ENCODE assay signal across 33 mouse cellular contexts in the genomic region with DNA sequence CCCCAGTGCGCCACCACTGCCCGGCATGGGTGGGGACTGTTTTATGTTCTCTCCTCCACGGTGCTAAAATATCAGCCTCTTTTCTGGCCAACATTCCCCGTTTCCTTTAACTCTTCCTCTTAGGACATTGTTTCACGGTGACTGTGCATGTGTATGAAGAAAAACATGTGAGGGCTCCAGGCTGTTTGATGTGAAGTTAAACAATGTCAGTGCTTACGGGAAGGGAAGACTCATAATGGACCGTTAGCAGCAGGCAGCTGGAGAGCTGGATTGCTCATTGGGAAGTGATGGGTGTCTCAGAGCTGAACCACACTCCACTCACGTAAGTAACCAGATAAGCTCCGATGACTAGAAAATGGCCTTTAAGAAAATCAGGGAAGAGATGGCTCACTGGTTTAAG. TPM values are rescaled to one million over a fixed set of nuclear protein-coding genes. Genes with fewer than 3 reads are reported as not detected.
DNase-seq lines count a peak whose midpoint lies in the region; ATAC-seq and TF ChIP-seq lines count a peak whose summit lies in the region.
"Had no signal": no experiment of that assay in that cellular context is flagged by ENCODE, and none has a peak within 500 bp of the region (broad histone marks: within the 10 kb centered on the region; RNA-seq: fewer than 3 reads in every experiment).

No protein-coding gene starts in this region.

- WGBS in stomach, embryonic 14.5 days: 57% methylated on average over 9 of the region's 9 CpGs
- WGBS in stomach, postnatal 0 days: 52% methylated on average over 9 of the region's 9 CpGs
- 88% methylated on average over 9 of the region's 9 CpGs for WGBS in macrophage (ENCODE audit: missing documents)

- peaks cover 3% of the 10 kb centered on the region; the same call in 1 of the 2 replicates for H3K79me2 ChIP-seq in macrophage (ENCODE audit: inconsistent target)

- H3K4me1 ChIP-seq in stomach, embryonic 14.5 days (ENCODE audit: control insufficient read depth, insufficient read depth, low read length): peaks cover 8% of the 10 kb centered on the region; the same call in 1 of the 2 replicates
- 0 out of 2 replicates have a peak, but pooled peaks cover 3% of the 10 kb centered on the region for H3K4me1 ChIP-seq in stomach, postnatal 0 days (replicated peaks; ENCODE audit: control insufficient read depth, insufficient read depth)
- peaks cover 78% of the 10 kb centered on the region for H3K4me1 ChIP-seq in bone marrow macrophage, adult 2 months (ENCODE audit: control insufficient read depth, insufficient read depth, low read length)
- H3K4me1 ChIP-seq: forebrain, embryonic 12.5 days; hindbrain, embryonic 12.5 days; hindbrain, embryonic 15.5 days had no signal

- H3K36me3 ChIP-seq in stomach, embryonic 14.5 days (ENCODE audit: control insufficient read depth, insufficient read depth, low read length): no peaks in the 10 kb centered on the region
- no peaks in the 10 kb centered on the region for H3K36me3 ChIP-seq in stomach, postnatal 0 days (ENCODE audit: control insufficient read depth, insufficient read depth, low read length)
- no peaks in the 10 kb centered on the region for H3K36me3 ChIP-seq in macrophage (ENCODE audit: inconsistent target)
- H3K36me3 ChIP-seq: embryonic facial prominence, embryonic 12.5 days; embryonic facial prominence, embryonic 15.5 days; forebrain, embryonic 12.5 days; heart, embryonic 10.5 days; heart, embryonic 13.5 days; hindbrain, embryonic 12.5 days; hindbrain, embryonic 15.5 days; intestine, embryonic 15.5 days had no signal

- TF ChIP-seq POLR2A in bone marrow macrophage, adult 2 months (IDR thresholded peaks at IDR 0.05; ENCODE audit: borderline replicate concordance, low read depth, low read length): no peak

- no peak for ATAC-seq in stomach, embryonic 14.5 days (ENCODE audit: insufficient number of reproducible peaks, insufficient read depth, low FRiP score, low read depth)
- no peak; the same call in 1 of the 2 replicates for ATAC-seq in stomach, postnatal 0 days (ENCODE audit: low FRiP score, low TSS enrichment)
- ATAC-seq: CD4-positive, CD25-positive, alpha-beta regulatory T cell, adult 4 months; forebrain, embryonic 16.5 days; intestine, embryonic 15.5 days had no signal

- 0 out of 2 replicates have a peak overlapping the region, but pooled peaks have one; percentile 3 for H3K27ac ChIP-seq in stomach, embryonic 14.5 days (ENCODE audit: low read length)
- no peak overlapping the region for H3K27ac ChIP-seq in stomach, postnatal 0 days (replicated peaks)
- H3K27ac ChIP-seq in bone marrow macrophage, adult 2 months (ENCODE audit: insufficient read depth, low read depth, low read length): peak overlapping the region; percentile 100
- peak overlapping the region; percentile 100 for H3K27ac ChIP-seq in macrophage
- H3K27ac ChIP-seq: embryonic facial prominence, embryonic 12.5 days; embryonic facial prominence, embryonic 15.5 days; forebrain, embryonic 12.5 days; heart, adult 2 months; heart, embryonic 10.5 days; heart, embryonic 13.5 days; hindbrain, embryonic 12.5 days; hindbrain, embryonic 15.5 days; intestine, embryonic 15.5 days had no signal

- no peak overlapping the region for H3K4me3 ChIP-seq in stomach, embryonic 14.5 days (ENCODE audit: low read depth, low read length)
- H3K4me3 ChIP-seq in stomach, postnatal 0 days (ENCODE audit: low read depth, low read length): no peak overlapping the region
- H3K4me3 ChIP-seq in bone marrow macrophage, adult 2 months (ENCODE audit: insufficient read depth, low read length): no peak overlapping the region
- H3K4me3 ChIP-seq in macrophage (ENCODE audit: inconsistent target): no peak overlapping the region
- H3K4me3 ChIP-seq: embryonic facial prominence, embryonic 12.5 days; embryonic facial prominence, embryonic 15.5 days; erythroblast, embryonic 14.5 days; forebrain, embryonic 12.5 days; heart, adult 2 months; heart, embryonic 10.5 days; heart, embryonic 13.5 days; hindbrain, embryonic 12.5 days; hindbrain, embryonic 15.5 days; intestine, embryonic 15.5 days had no signal

- H3K9ac ChIP-seq in stomach, embryonic 14.5 days (replicated peaks; ENCODE audit: low read depth, low read length): no peak overlapping the region
- H3K9ac ChIP-seq in stomach, postnatal 0 days (ENCODE audit: low read length): no peak overlapping the region
- H3K9ac ChIP-seq: embryonic facial prominence, embryonic 12.5 days; embryonic facial prominence, embryonic 15.5 days; forebrain, embryonic 12.5 days; heart, embryonic 13.5 days; hindbrain, embryonic 12.5 days; hindbrain, embryonic 15.5 days; intestine, embryonic 15.5 days had no signal

- no peaks in the 10 kb centered on the region for H3K9me3 ChIP-seq in stomach, embryonic 14.5 days (ENCODE audit: control insufficient read depth, low read depth, low read length)
- H3K9me3 ChIP-seq in stomach, postnatal 0 days (ENCODE audit: control insufficient read depth, low read length): no peaks in the 10 kb centered on the region
- H3K9me3 ChIP-seq: embryonic facial prominence, embryonic 12.5 days; embryonic facial prominence, embryonic 15.5 days; forebrain, embryonic 12.5 days; heart, embryonic 10.5 days; heart, embryonic 13.5 days; hindbrain, embryonic 12.5 days; hindbrain, embryonic 15.5 days; intestine, embryonic 15.5 days had no signal

- H3K4me2 ChIP-seq in stomach, embryonic 14.5 days (replicated peaks; ENCODE audit: low read depth, low read length): no peak overlapping the region
- H3K4me2 ChIP-seq in stomach, postnatal 0 days (replicated peaks; ENCODE audit: low read depth): no peak overlapping the region
- H3K4me2 ChIP-seq: embryonic facial prominence, embryonic 12.5 days; embryonic facial prominence, embryonic 15.5 days; forebrain, embryonic 12.5 days; heart, embryonic 13.5 days; hindbrain, embryonic 12.5 days; hindbrain, embryonic 15.5 days; intestine, embryonic 15.5 days had no signal

- no peak for DNase-seq in stomach, postnatal 0 days (ENCODE audit: low spot score)
- no peak for DNase-seq in adrenal gland, postnatal 4 days (ENCODE audit: low spot score in 2 of 2)
- DNase-seq in urinary bladder, postnatal 36 days (ENCODE audit: low spot score in 2 of 2): no peak
- DNase-seq: adrenal gland, postnatal 10 days; adrenal gland, postnatal 36 days; cerebellum, adult 18-20 months; cerebellum, adult 9-10 months; cerebellum, postnatal 14 days; gastrocnemius, postnatal 10 days; gastrocnemius, postnatal 36 days; heart, adult 2 months; heart, postnatal 14 days had no signal

- TF ChIP-seq CTCF in stomach, postnatal 0 days (IDR thresholded peaks at IDR 0.05; ENCODE audit: low read depth): no peak
- TF ChIP-seq CTCF in bone marrow macrophage, adult 2 months (IDR thresholded peaks at IDR 0.05; ENCODE audit: low read depth, low read length): no peak

- no peak for TF ChIP-seq EP300 in stomach, postnatal 0 days (optimal IDR thresholded peaks at IDR 0.05)

- no peaks in the 10 kb centered on the region for H3K27me3 ChIP-seq in stomach, embryonic 14.5 days (ENCODE audit: control insufficient read depth, insufficient read depth, low read length)
- no peaks in the 10 kb centered on the region for H3K27me3 ChIP-seq in stomach, postnatal 0 days (ENCODE audit: control insufficient read depth, insufficient read depth, low read length)
- H3K27me3 ChIP-seq: embryonic facial prominence, embryonic 12.5 days; embryonic facial prominence, embryonic 15.5 days; forebrain, embryonic 12.5 days; heart, embryonic 13.5 days; hindbrain, embryonic 12.5 days; hindbrain, embryonic 15.5 days; intestine, embryonic 15.5 days had no signal

RNA-seq across cellular contexts. Expression of a gene that starts 19.7 kb away (rescaled TPM):
- polyA plus RNA-seq in stomach, embryonic 14.5 days (2014; fragmentation: Nextera tagmentation; extraction: Ambion mirVana): not detected in 2 replicates
- 0.18 and 0.35 TPM in 2 replicates for polyA plus RNA-seq in stomach, postnatal 0 days (2015; fragmentation: Nextera tagmentation; extraction: Ambion mirVana)
- 4.1 and 6.4 TPM in 2 replicates for polyA plus RNA-seq in bone marrow macrophage, adult 2 months (2012; ENCODE audit: insufficient read depth, insufficient read length, missing spikeins)
- total RNA-seq in macrophage (2018; cell fraction: chromatin; rRNA removed): 10 to 100 TPM in 10 of 26 experiments, 1 to 10 TPM in 16; 2.1 to 25.4 (median 7.0) TPM
- total RNA-seq in macrophage (2018; cell fraction: cytosol; rRNA removed): under 1 TPM in 16 of 26 experiments, not detected in 10; 0.07 to 0.44 (median 0.15) TPM
- 10 to 100 TPM in 2 of 26 experiments, 1 to 10 TPM in 21, under 1 TPM in 3; 0.52 to 18.4 (median 2.1) TPM for total RNA-seq in macrophage (2018; cell fraction: nucleus; rRNA removed)
- 0.13 TPM in 1 of 3 replicates, not detected in the others for polyA plus RNA-seq in macrophage (2018)
- total RNA-seq in adrenal gland, postnatal 4 days (2021): 1 to 10 TPM; 1.1 to 1.3 TPM
- total RNA-seq: gastrocnemius, adult 18-20 months; gastrocnemius, postnatal 10 days; gastrocnemius, postnatal 36 days; granulocyte monocyte progenitor cell, adult 5-6 weeks; heart, adult 2 months; heart, postnatal 14 days; hematopoietic stem cell, adult 5-6 weeks; MEL had no signal
- polyA plus RNA-seq: C2C12; embryonic facial prominence, embryonic 12.5 days; erythroblast, embryonic 14.5 days; heart, adult 2 months; heart, embryonic 10.5 days; heart, embryonic 13.5 days; heart, embryonic 16.5 days; hindbrain, embryonic 12.5 days; intestine, embryonic 15.5 days had no signal

RNA-seq across cellular contexts. Expression of a gene that starts 40.1 kb away (rescaled TPM):
- polyA plus RNA-seq in stomach, embryonic 14.5 days (2014; fragmentation: Nextera tagmentation; extraction: Ambion mirVana): 17.2 and 21.2 TPM in 2 replicates
- 9.6 and 10.6 TPM in 2 replicates for polyA plus RNA-seq in stomach, postnatal 0 days (2015; fragmentation: Nextera tagmentation; extraction: Ambion mirVana)
- 193 and 213 TPM in 2 replicates for polyA plus RNA-seq in bone marrow macrophage, adult 2 months (2012; ENCODE audit: insufficient read depth, insufficient read length, missing spikeins)
- 1,000 to 10,000 TPM in 1 of 26 experiments, 100 to 1,000 TPM in 25; 183 to 1,124 (median 419) TPM for total RNA-seq in macrophage (2018; cell fraction: chromatin; rRNA removed)
- total RNA-seq in macrophage (2018; cell fraction: cytosol; rRNA removed): 100 to 1,000 TPM; 261 to 438 (median 317) TPM
- total RNA-seq in macrophage (2018; cell fraction: nucleus; rRNA removed): 1,000 to 10,000 TPM in 2 of 26 experiments, 100 to 1,000 TPM in 24; 284 to 1,133 (median 407) TPM
- 195 to 316 TPM (median 234 TPM) in 3 replicates for polyA plus RNA-seq in macrophage (2018)
- total RNA-seq in adrenal gland, postnatal 4 days (2021): 10 to 100 TPM; 44.7 to 45.4 TPM

RNA-seq across cellular contexts. Expression of a gene that starts 47.3 kb away (rescaled TPM):
- polyA plus RNA-seq in stomach, embryonic 14.5 days (2014; fragmentation: Nextera tagmentation; extraction: Ambion mirVana): 9.9 and 11.0 TPM in 2 replicates
- 2.1 and 2.4 TPM in 2 replicates for polyA plus RNA-seq in stomach, postnatal 0 days (2015; fragmentation: Nextera tagmentation; extraction: Ambion mirVana)
- 3.8 and 4.4 TPM in 2 replicates for polyA plus RNA-seq in bone marrow macrophage, adult 2 months (2012; ENCODE audit: insufficient read depth, insufficient read length, missing spikeins)
- total RNA-seq in macrophage (2018; cell fraction: chromatin; rRNA removed): 1 to 10 TPM in 14 of 26 experiments, under 1 TPM in 3, not detected in 9; 0.42 to 7.2 (median 1.2) TPM
- total RNA-seq in macrophage (2018; cell fraction: cytosol; rRNA removed): 1 to 10 TPM in 1 of 26 experiments, under 1 TPM in 19, not detected in 6; 0.03 to 1.3 (median 0.27) TPM
- total RNA-seq in macrophage (2018; cell fraction: nucleus; rRNA removed): 1 to 10 TPM in 5 of 26 experiments, under 1 TPM in 17, not detected in 4; 0.12 to 3.1 (median 0.45) TPM
- 0.51 to 0.53 TPM in 2 of 3 replicates, not detected in the other for polyA plus RNA-seq in macrophage (2018)
- 1 to 10 TPM; 4.8 to 4.9 TPM for total RNA-seq in adrenal gland, postnatal 4 days (2021)
- total RNA-seq: adrenal gland, adult 18-20 months; gastrocnemius, adult 18-20 months; heart, adult 2 months had no signal
